Mouse (Mus musculus) CH12.LX (cell line): ENCODE data around the gene Osbpl6. TPM values are rescaled to one million over a fixed set of nuclear protein-coding genes. Genes with fewer than 3 reads are reported as not detected.

Experiments
- DNase-seq: peaks from one replicate; pipeline ENCODE4 v3.0.0-alpha.2; 2013; ENCODE audit errors: extremely low read depth
- H3K27ac ChIP-seq: 2 replicates; pipeline ENCODE4 v1.5.1; 2012; ENCODE audit warnings: low read depth, mild to moderate bottlenecking, control low read depth, moderate library complexity; ENCODE audit not compliant: insufficient read depth
- H3K27me3 ChIP-seq: replicated peaks from 2 replicates; pipeline ENCODE3; 2012; ENCODE audit warnings: inconsistent platforms
- H3K36me3 ChIP-seq, 2 experiments: replicated peaks in 1 of 2; 2 replicates each; pipeline versions ENCODE3 to v1.6.1; 2012; ENCODE audit warnings: inconsistent platforms in 1 of 2, low read length in 1 of 2, mild to moderate bottlenecking in 1 of 2, mixed read lengths in 1 of 2, moderate library complexity in 1 of 2; ENCODE audit not compliant: control insufficient read depth in 1 of 2, insufficient read depth in 1 of 2
- H3K4me1 ChIP-seq, 2 experiments: 2 replicates each; pipeline ENCODE4 v1.6.1; 2012; ENCODE audit warnings: inconsistent platforms in 1 of 2, moderate library complexity in 1 of 2; ENCODE audit not compliant: insufficient read depth in 2 of 2, control insufficient read depth in 1 of 2
- H3K4me2 ChIP-seq: 2 replicates; pipeline ENCODE4 v1.6.1; 2012; ENCODE audit warnings: low read depth, mild to moderate bottlenecking, control low read depth; ENCODE audit not compliant: poor library complexity, insufficient read depth, severe bottlenecking
- H3K4me3 ChIP-seq, 3 experiments: fragments of 150-350 bp in 1 of 3; sonication (generic) in 1 of 3; replicated peaks in 1 of 3; 2 replicates each; pipeline versions ENCODE3 to v1.5.1; 2011 to 2012; ENCODE audit warnings: low read depth in 2 of 3, low read length in 2 of 3, mild to moderate bottlenecking in 2 of 3, moderate library complexity in 2 of 3, control low read depth in 1 of 3, improper control_type of control experiment in 1 of 3, inconsistent platforms in 1 of 3, mixed read lengths in 1 of 3; ENCODE audit not compliant: poor library complexity in 1 of 3
- H3K79me2 ChIP-seq: replicated peaks from 2 replicates; pipeline ENCODE4 v1.6.1; 2012; ENCODE audit warnings: mild to moderate bottlenecking, moderate library complexity; ENCODE audit not compliant: control insufficient read depth, poor library complexity, insufficient read depth, severe bottlenecking; ENCODE audit errors: extremely low read depth
- H3K9ac ChIP-seq: 2 replicates; pipeline ENCODE4 v1.6.1; 2012; ENCODE audit warnings: low read depth, mild to moderate bottlenecking, control low read depth, moderate library complexity; ENCODE audit not compliant: insufficient read depth
- H3K9me3 ChIP-seq: replicated peaks from 2 replicates; pipeline ENCODE3; 2012; ENCODE audit warnings: low read length, inconsistent platforms, mixed read lengths
- BHLHE40 ChIP-seq: IDR thresholded peaks from 2 replicates; pipeline ENCODE4 v1.6.1; 2011; ENCODE audit warnings: mild to moderate bottlenecking, low read depth, low read length, improper control_type of control experiment
- E2F4 ChIP-seq: IDR thresholded peaks from 2 replicates; pipeline ENCODE4 v1.6.1; 2011; ENCODE audit warnings: low read depth, low read length, improper control_type of control experiment; ENCODE audit not compliant: insufficient replicate concordance
- EP300 ChIP-seq: IDR thresholded peaks from 2 replicates; pipeline ENCODE4 v1.6.1; 2011; ENCODE audit warnings: low read length, improper control_type of control experiment
- ETS1 ChIP-seq: conservative IDR thresholded peaks from 2 replicates; pipeline ENCODE4 v1.6.1; 2012; ENCODE audit warnings: low read depth, mild to moderate bottlenecking, inconsistent platforms, low read length, improper control_type of control experiment, moderate library complexity
- GABPA ChIP-seq: IDR thresholded peaks from 2 replicates; pipeline ENCODE4 v1.6.1; 2012; ENCODE audit warnings: low read depth, low read length, improper control_type of control experiment, inconsistent platforms; ENCODE audit not compliant: insufficient replicate concordance
- HCFC1 ChIP-seq: IDR thresholded peaks from 2 replicates; pipeline ENCODE4 v1.6.1; 2012; ENCODE audit warnings: low read depth, mild to moderate bottlenecking, inconsistent platforms, low read length, improper control_type of control experiment
- JUN ChIP-seq: IDR thresholded peaks from 2 replicates; pipeline ENCODE4 v1.6.1; 2011; ENCODE audit warnings: low read depth, mild to moderate bottlenecking, low read length, improper control_type of control experiment, moderate library complexity; ENCODE audit not compliant: insufficient read depth
- JUND ChIP-seq: conservative IDR thresholded peaks from 2 replicates; pipeline ENCODE4 v1.6.1; 2011; ENCODE audit warnings: low read depth, low read length, improper control_type of control experiment
- KAT2A ChIP-seq: IDR thresholded peaks from 2 replicates; pipeline ENCODE4 v1.6.1; 2012; ENCODE audit warnings: low read length, improper control_type of control experiment, inconsistent platforms; ENCODE audit not compliant: insufficient replicate concordance
- MAFK ChIP-seq: IDR thresholded peaks from 2 replicates; pipeline ENCODE4 v1.6.1; 2011; ENCODE audit warnings: low read length, improper control_type of control experiment; ENCODE audit not compliant: insufficient replicate concordance
- MAX ChIP-seq: IDR thresholded peaks from 2 replicates; pipeline ENCODE4 v1.6.1; 2011; ENCODE audit warnings: low read length, improper control_type of control experiment
- MEF2A ChIP-seq: IDR thresholded peaks from 2 replicates; pipeline ENCODE4 v1.6.1; 2014; ENCODE audit warnings: low read depth, mild to moderate bottlenecking, inconsistent platforms, low read length, improper control_type of control experiment, borderline replicate concordance
- MXI1 ChIP-seq: IDR thresholded peaks from 2 replicates; pipeline ENCODE4 v1.6.1; 2011; ENCODE audit warnings: mild to moderate bottlenecking, low read depth, low read length, improper control_type of control experiment
- NELFE ChIP-seq: IDR thresholded peaks from 2 replicates; pipeline ENCODE4 v1.6.1; 2011; ENCODE audit warnings: low read depth, low read length, improper control_type of control experiment
- NRF1 ChIP-seq: IDR thresholded peaks from 2 replicates; pipeline ENCODE4 v1.6.1; 2014; ENCODE audit warnings: low read depth, mild to moderate bottlenecking, inconsistent platforms, low read length, improper control_type of control experiment, moderate library complexity
- POLR2A ChIP-seq: IDR thresholded peaks from 2 replicates; pipeline ENCODE4 v1.6.1; 2011; ENCODE audit warnings: low read depth, mild to moderate bottlenecking, improper control_type of control experiment, low read length
- POLR2AphosphoS2 ChIP-seq: IDR thresholded peaks from 2 replicates; pipeline ENCODE4 v1.6.1; 2011; ENCODE audit warnings: low read depth, low read length, improper control_type of control experiment
- SIN3A ChIP-seq: IDR thresholded peaks from 2 replicates; pipeline ENCODE4 v1.6.1; 2012; ENCODE audit warnings: low read length, improper control_type of control experiment, inconsistent platforms
- SMC3 ChIP-seq: IDR thresholded peaks from 2 replicates; pipeline ENCODE4 v1.6.1; 2011; ENCODE audit warnings: low read depth, low read length, improper control_type of control experiment
- TBP ChIP-seq: conservative IDR thresholded peaks from 2 replicates; pipeline ENCODE4 v1.6.1; 2011; ENCODE audit warnings: low read depth, low read length, improper control_type of control experiment
- TCF12 ChIP-seq: IDR thresholded peaks from 2 replicates; pipeline ENCODE4 v1.6.1; 2014; ENCODE audit warnings: low read depth, mild to moderate bottlenecking, inconsistent platforms, low read length, improper control_type of control experiment
- UBTF ChIP-seq: IDR thresholded peaks from 2 replicates; pipeline ENCODE4 v1.6.1; 2012; ENCODE audit warnings: low read depth, mild to moderate bottlenecking, inconsistent platforms, low read length, improper control_type of control experiment, moderate library complexity
- USF1 ChIP-seq: IDR thresholded peaks from 2 replicates; pipeline ENCODE4 v1.6.1; 2014; ENCODE audit warnings: low read depth, mild to moderate bottlenecking, inconsistent platforms, low read length, improper control_type of control experiment
- ZC3H11A ChIP-seq: IDR thresholded peaks from 2 replicates; pipeline ENCODE4 v1.6.1; 2012; ENCODE audit warnings: low read depth, mild to moderate bottlenecking, inconsistent platforms, low read length, improper control_type of control experiment
- ZKSCAN1 ChIP-seq: IDR thresholded peaks from 2 replicates; pipeline ENCODE4 v1.6.1; 2012; ENCODE audit warnings: low read depth, inconsistent platforms, low read length, improper control_type of control experiment, borderline replicate concordance
- dilution Hi-C: fragments of 300-500 bp; cut with MboI; formaldehyde crosslinking; loops from 2 replicates; pipeline ENCODE4 v1.14.3; 2020; ENCODE audit warnings: low sequenced_read_pairs; ENCODE audit not compliant: extremely low pct_unique_long_range_greater_than_20kb, extremely low pct_ligation_motif_present
- in situ Hi-C: fragments of 300-500 bp; cut with MboI; formaldehyde crosslinking; loops from 3 replicates; pipeline ENCODE4 v1.14.3; 2019; ENCODE audit warnings: low sequenced_read_pairs, low pct_ligation_motif_present, low pct_unique_long_range_greater_than_20kb, mixed read lengths
- polyA plus RNA-seq: library from polyadenylated mRNA; unstranded; fragments of >175 nt; gene quantifications from 2 replicates; pipeline ENCODE4 v1.2.1, GENCODE M21; 2012; ENCODE audit warnings: low read depth; ENCODE audit not compliant: insufficient read length
- total RNA-seq, 2 experiments: library from RNA; depleted of rRNA; stranded (reverse); fragments of 300-350 nt in 1 of 2; fragments of >200 nt in 1 of 2; gene quantifications; 2 replicates each; pipeline ENCODE4 v1.2.3; 2012 to 2014

Osbpl6 gene
- total and polyA plus RNA-seq, 3 experiments = 0.19 to 0.60 (median 0.38) TPM

GRCm38 (mm10) chr2:76430539-76430938 is 24.2 kb downstream of the Osbpl6 start:
- H3K79me2 ChIP-seq = no peaks in the 10 kb centered on the region
- H3K36me3 ChIP-seq = no peaks in the 10 kb centered on the region
- no peak for DNase-seq
- TF ChIP-seq MAFK = no peak
- TF ChIP-seq TBP = no peak
- TF ChIP-seq E2F4 = no peak
- no peak overlapping the region for H3K27ac ChIP-seq
- H3K9me3 ChIP-seq = peaks cover 8% of the 10 kb centered on the region
- dilution Hi-C loops (no loop called here), in situ Hi-C loops (no loop called here)
- no peak overlapping the region for H3K4me3 ChIP-seq
- H3K4me1 ChIP-seq = peaks cover 2 to 10% of the 10 kb centered on the region in 2 experiments; a peak in 2 of 4 replicates
- no peak overlapping the region for H3K9ac ChIP-seq
- no peak overlapping the region for H3K4me2 ChIP-seq
- no peaks in the 10 kb centered on the region for H3K27me3 ChIP-seq

- no peak overlapping the region for H3K9ac ChIP-seq
- peaks cover 0 to 14% of the 10 kb centered on the region in 2 experiments; a peak in 2 of 4 replicates for H3K4me1 ChIP-seq
- no peaks in the 10 kb centered on the region for H3K27me3 ChIP-seq
- no peak overlapping the region for H3K4me3 ChIP-seq
- DNase-seq = no peak
- no peak overlapping the region for H3K4me2 ChIP-seq
- peaks cover 8% of the 10 kb centered on the region for H3K9me3 ChIP-seq
- H3K79me2 ChIP-seq = no peaks in the 10 kb centered on the region
- no peak for TF ChIP-seq NELFE
- no peak for TF ChIP-seq BHLHE40
- no peak for TF ChIP-seq TBP
- TF ChIP-seq POLR2A = no peak
- TF ChIP-seq JUND = no peak
- TF ChIP-seq POLR2AphosphoS2 = no peak
- TF ChIP-seq MAX = no peak
- TF ChIP-seq JUN = no peak
- no peak for TF ChIP-seq MEF2A
- no peak for TF ChIP-seq KAT2A
- no peak for TF ChIP-seq E2F4
- no peaks in the 10 kb centered on the region for H3K36me3 ChIP-seq
- in situ Hi-C loops = no loop called here
- dilution Hi-C loops = no loop called here
- no peak overlapping the region for H3K27ac ChIP-seq
Observed at GRCm38 (mm10) chr2:76434224-76434623, 27.9 kb downstream of the Osbpl6 start.

GRCm38 (mm10) chr2:76435667-76436239 is 29.4 kb downstream of the Osbpl6 start:
- Histone ChIP-seq H3K36me3 (no peaks in the 10 kb centered on the region), H3K4me3 (no peak overlapping the region), H3K79me2 (no peaks in the 10 kb centered on the region), H3K27me3 (no peaks in the 10 kb centered on the region), H3K9me3 (no peaks in the 10 kb centered on the region), H3K9ac (no peak overlapping the region), H3K27ac (no peak overlapping the region), H3K4me2 (no peak overlapping the region), H3K4me1 (peaks cover 0 to 9% of the 10 kb centered on the region in 2 experiments; a peak in 1 of 4 replicates)
- TF ChIP-seq NRF1 (no peak), USF1 (no peak), MAX (no peak), SIN3A (no peak), POLR2AphosphoS2 (no peak), ETS1 (no peak), MAFK (no peak), BHLHE40 (no peak), HCFC1 (no peak), MXI1 (no peak), SMC3 (no peak), ZC3H11A (no peak), TCF12 (no peak), TBP (no peak), ZKSCAN1 (no peak), POLR2A (no peak), UBTF (no peak), GABPA (no peak), KAT2A (no peak), EP300 (no peak)
- in situ Hi-C loops = no loop called here
- DNase-seq = no peak
- dilution Hi-C loops = no loop called here
